Mouse (Mus musculus) liver, embryonic 14.5 days (tissue): ENCODE measurements around the gene Sco2.

Experiments
- CTCF ChIP-seq: IDR thresholded peaks from 2 replicates; pipeline ENCODE4 v1.5.1; 2016; ENCODE audit warnings: antibody characterized with exemption, low read depth, control low read depth
- EP300 ChIP-seq: IDR thresholded peaks from 2 replicates; pipeline ENCODE4 v1.6.1; 2016; ENCODE audit warnings: antibody characterized with exemption, low read depth

- no peak for TF ChIP-seq CTCF
- no peak for TF ChIP-seq EP300
Observed at GRCm38 (mm10) chr15:89372068-89372467, 1.6 kb downstream of the Sco2 start.
